Mouse (Mus musculus): ENCODE data around the gene Stxbp2.

DNA sequence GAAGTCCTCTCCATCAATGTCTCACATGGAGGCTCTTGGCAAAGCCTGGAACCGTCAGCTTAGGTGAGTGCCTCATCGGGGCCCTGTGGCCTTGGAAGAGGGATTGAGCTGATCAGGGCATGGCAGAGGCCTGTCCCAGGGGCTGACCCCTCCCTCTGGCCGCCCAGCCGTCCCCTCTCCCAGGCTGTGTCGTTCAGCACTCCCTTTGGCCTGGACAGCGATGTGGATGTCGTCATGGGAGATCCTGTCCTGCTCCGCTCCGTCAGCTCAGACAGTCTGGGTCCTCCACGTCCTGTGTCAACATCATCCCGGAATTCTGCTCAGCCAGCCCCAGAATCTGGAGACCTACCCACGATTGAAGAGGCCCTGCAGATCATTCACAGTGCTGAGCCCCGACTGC, 27.3 kb upstream of the Stxbp2 start:
- no peak for TF ChIP-seq POLR2A (IDR thresholded peaks at IDR 0.05; ENCODE audit: low read depth, low read length)
- TF ChIP-seq CTCF (IDR thresholded peaks at IDR 0.05; ENCODE audit: borderline replicate concordance, insufficient read depth, low read length) = no peak

Measured in embryonic fibroblast, embryonic 13.5 days (primary cell).